Mouse (Mus musculus): ENCODE data around the gene Rmdn3.

DNA sequence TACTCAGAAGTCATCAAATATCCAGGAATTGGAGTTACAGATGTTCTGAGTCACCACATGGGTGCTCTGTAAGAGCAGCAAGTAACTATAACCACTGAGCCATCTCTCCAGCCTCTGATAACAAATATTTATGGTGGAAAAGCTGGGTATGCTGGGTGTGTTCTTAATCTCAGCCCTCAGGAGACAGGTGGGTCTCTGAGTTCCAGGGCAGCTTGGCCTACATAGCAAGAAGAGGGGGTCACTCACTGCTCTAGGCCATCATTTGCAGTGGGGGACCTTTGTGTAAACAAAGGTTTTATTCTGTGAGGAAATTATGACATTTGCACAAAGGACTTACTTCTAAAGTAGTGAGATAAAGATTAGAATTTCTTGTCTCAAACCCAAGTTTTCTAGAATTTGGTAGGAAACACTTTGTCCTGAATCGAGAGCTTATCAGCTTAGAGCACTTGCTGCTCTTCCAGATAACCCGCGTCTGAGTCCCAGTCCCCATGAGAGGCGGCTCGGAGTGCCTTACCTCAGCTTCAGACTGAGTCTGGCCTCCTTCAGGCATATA, 20.4 kb downstream of the Rmdn3 start:
- TF ChIP-seq CTCF (IDR thresholded peaks at IDR 0.05; ENCODE audit: insufficient read depth, low read length) = no peak
- TF ChIP-seq POLR2A (IDR thresholded peaks at IDR 0.05; ENCODE audit: borderline replicate concordance, extremely low read depth, low read depth, low read length) = no peak
